Mouse (Mus musculus) E14TG2a.4 (cell line): Measurements from ENCODE around the gene Ntn4.

Source experiments
- CTCF ChIP-seq: conservative IDR thresholded peaks from 2 replicates; pipeline ENCODE4 v1.5.1; 2014; ENCODE audit warnings: low read length
- NANOG ChIP-seq: IDR thresholded peaks from 2 replicates; pipeline ENCODE4 v1.6.1; 2014; ENCODE audit warnings: borderline replicate concordance, low read length, mixed read lengths
- POU5F1 ChIP-seq: IDR thresholded peaks from 2 replicates; pipeline ENCODE4 v1.6.1; 2014; ENCODE audit warnings: low read length, borderline replicate concordance

DNA sequence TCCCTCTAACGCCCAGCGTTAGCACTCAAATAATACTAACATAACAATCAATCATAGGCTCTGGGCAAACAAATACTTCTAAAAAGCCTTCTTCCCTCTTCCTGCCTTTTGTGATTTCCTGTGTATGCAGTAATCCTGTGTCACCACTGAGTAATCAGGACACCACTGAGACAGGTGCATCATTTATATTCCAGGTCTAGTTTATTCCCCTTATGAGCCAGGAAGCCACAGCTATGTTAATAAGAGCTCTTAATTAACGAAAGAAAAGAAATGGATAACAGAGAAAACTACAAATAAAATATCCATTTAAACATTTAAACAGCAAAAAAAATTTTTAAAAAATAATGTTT lies 101.6 kb downstream of the Ntn4 start:
- TF ChIP-seq CTCF = no peak
- TF ChIP-seq NANOG = no peak
- no peak for TF ChIP-seq POU5F1
